Mouse (Mus musculus) embryo, embryonic 9.5 days (tissue): ENCODE measurements around the gene Cemip.

ENCODE experiments used
- DNase-seq: peaks from one replicate; pipeline ENCODE4 v3.0.0-alpha.2; 2017; ENCODE audit errors: extremely low spot score

The Cemip gene

GRCm38 (mm10) chr7:84028368-84028767 is 57.9 kb downstream of the Cemip start:
- no peak for DNase-seq

GRCm38 (mm10) chr7:84026950-84027585 is 59.2 kb downstream of the Cemip start:
- DNase-seq = no peak

- no peak for DNase-seq
Measured at GRCm38 (mm10) chr7:84026090-84026489, 60.2 kb downstream of the Cemip start.

- DNase-seq = no peak
Measured at GRCm38 (mm10) chr7:84023466-84023865, 62.8 kb downstream of the Cemip start.

GRCm38 (mm10) chr7:84022462-84022861 is 63.8 kb downstream of the Cemip start:
- DNase-seq = no peak

- DNase-seq = no peak
Measured at GRCm38 (mm10) chr7:84019381-84019780, 66.9 kb downstream of the Cemip start.

- DNase-seq = no peak
Measured at GRCm38 (mm10) chr7:84018291-84019266, 67.7 kb downstream of the Cemip start.

- no peak for DNase-seq
Measured at GRCm38 (mm10) chr7:84015050-84015449, 71.3 kb downstream of the Cemip start.

- no peak for DNase-seq
Measured at GRCm38 (mm10) chr7:84013656-84014055, 72.6 kb downstream of the Cemip start.

GRCm38 (mm10) chr7:84004357-84004756 is 81.9 kb downstream of the Cemip start:
- no peak for DNase-seq

- DNase-seq = no peak
Measured at GRCm38 (mm10) chr7:84001516-84001915, 84.8 kb downstream of the Cemip start.

- no peak for DNase-seq
Measured at GRCm38 (mm10) chr7:84000671-84001070, 85.6 kb downstream of the Cemip start.

GRCm38 (mm10) chr7:83999647-84000046 is 86.7 kb downstream of the Cemip start:
- DNase-seq = no peak

- no peak for DNase-seq
Measured at GRCm38 (mm10) chr7:83994348-83994747, 92.0 kb downstream of the Cemip start.

GRCm38 (mm10) chr7:83989294-83989693 is 97.0 kb downstream of the Cemip start:
- no peak for DNase-seq

- DNase-seq = no peak
Measured at GRCm38 (mm10) chr7:83985751-83986150, 100.6 kb downstream of the Cemip start.

- DNase-seq = no peak
Measured at GRCm38 (mm10) chr7:83982566-83982965, 103.7 kb downstream of the Cemip start.

- no peak for DNase-seq
Measured at GRCm38 (mm10) chr7:83978945-83979536, 107.3 kb downstream of the Cemip start.

GRCm38 (mm10) chr7:83978410-83978809 is 107.9 kb downstream of the Cemip start:
- no peak for DNase-seq

GRCm38 (mm10) chr7:83976413-83976958 is 109.8 kb downstream of the Cemip start:
- DNase-seq = no peak

GRCm38 (mm10) chr7:83975283-83975682 is 111.0 kb downstream of the Cemip start:
- no peak for DNase-seq

GRCm38 (mm10) chr7:83972485-83972884 is 113.8 kb downstream of the Cemip start:
- no peak for DNase-seq
